Mouse (Mus musculus) MEL (cell line): ENCODE results near the gene Foxo3. TPM values are rescaled to one million over a fixed set of nuclear protein-coding genes. Genes with fewer than 3 reads are reported as not detected.

ENCODE experiments used
- DNase-seq: peaks from one replicate; pipeline ENCODE4 v3.0.0; 2011; ENCODE audit warnings: low read depth, low spot score
- H3K27ac ChIP-seq: 2 replicates; pipeline ENCODE4 v1.5.1; 2012; ENCODE audit warnings: low read depth, mild to moderate bottlenecking, control low read depth, low read length, moderate library complexity; ENCODE audit not compliant: control insufficient read depth
- H3K27me3 ChIP-seq, 2 experiments: fragments of 150-350 bp in 1 of 2; sonication (generic) in 1 of 2; 2 replicates each; pipeline ENCODE4 v1.6.1; 2012; ENCODE audit warnings: low read length in 2 of 2, mild to moderate bottlenecking in 2 of 2, improper control_type of control experiment in 1 of 2, moderate library complexity in 1 of 2; ENCODE audit not compliant: insufficient read depth in 2 of 2, control insufficient read depth in 1 of 2
- H3K36me3 ChIP-seq, 2 experiments: 2 replicates each; pipeline ENCODE4 v1.6.1; 2012 to 2014; ENCODE audit warnings: low read length in 2 of 2, improper control_type of control experiment in 1 of 2, inconsistent platforms in 1 of 2, mild to moderate bottlenecking in 1 of 2; ENCODE audit not compliant: insufficient read depth in 2 of 2, control insufficient read depth in 1 of 2
- H3K4me1 ChIP-seq, 2 experiments: fragments of 150-350 bp in 1 of 2; sonication (generic) in 1 of 2; 2 replicates each; pipeline ENCODE4 v1.6.1; 2012; ENCODE audit warnings: low read length in 2 of 2, improper control_type of control experiment in 1 of 2, mild to moderate bottlenecking in 1 of 2; ENCODE audit not compliant: insufficient read depth in 2 of 2, control insufficient read depth in 1 of 2
- H3K4me3 ChIP-seq, 2 experiments: fragments of 150-350 bp in 1 of 2; sonication (generic) in 1 of 2; 2 replicates each; pipeline ENCODE4 v1.5.1; 2012; ENCODE audit warnings: low read depth in 2 of 2, low read length in 2 of 2, mild to moderate bottlenecking in 2 of 2, moderate library complexity in 2 of 2, control low read depth in 1 of 2, improper control_type of control experiment in 1 of 2; ENCODE audit not compliant: control insufficient read depth in 1 of 2, insufficient read depth in 1 of 2
- H3K79me2 ChIP-seq: 2 replicates; pipeline ENCODE4 v1.6.1; 2012; ENCODE audit warnings: mild to moderate bottlenecking, low read length, moderate library complexity; ENCODE audit not compliant: control insufficient read depth, poor library complexity, insufficient read depth
- H3K9ac ChIP-seq: 2 replicates; pipeline ENCODE4 v1.6.1; 2012; ENCODE audit warnings: low read depth, mild to moderate bottlenecking, control low read depth, low read length, moderate library complexity; ENCODE audit not compliant: control insufficient read depth, poor library complexity, severe bottlenecking
- H3K9me3 ChIP-seq: fragments of 150-350 bp; sonication (generic); replicated peaks from 2 replicates; pipeline ENCODE4 v1.6.1; 2012; ENCODE audit warnings: mild to moderate bottlenecking, low read length, improper control_type of control experiment, moderate library complexity; ENCODE audit not compliant: insufficient read depth
- E2F4 ChIP-seq: IDR thresholded peaks from 2 replicates; pipeline ENCODE4 v1.6.1; 2011; ENCODE audit warnings: low read depth, low read length, improper control_type of control experiment, borderline replicate concordance
- EP300 ChIP-seq, 2 experiments: IDR thresholded peaks; 2 replicates each; pipeline ENCODE4 v1.6.1; 2011; ENCODE audit warnings: improper control_type of control experiment in 2 of 2, low read length in 2 of 2, low read depth in 1 of 2, mild to moderate bottlenecking in 1 of 2
- GABPA ChIP-seq: IDR thresholded peaks from 2 replicates; pipeline ENCODE4 v1.6.1; 2012; ENCODE audit warnings: low read depth, mild to moderate bottlenecking, inconsistent platforms, low read length, improper control_type of control experiment, moderate library complexity
- KAT2A ChIP-seq: conservative IDR thresholded peaks from 2 replicates; pipeline ENCODE4 v1.6.1; 2012; ENCODE audit warnings: low read depth, low read length, improper control_type of control experiment, inconsistent platforms
- MAX ChIP-seq: IDR thresholded peaks from 2 replicates; pipeline ENCODE4 v1.6.1; 2011; ENCODE audit warnings: low read length, improper control_type of control experiment
- MAZ ChIP-seq: IDR thresholded peaks from 2 replicates; pipeline ENCODE4 v1.6.1; 2012; ENCODE audit warnings: low read depth, mild to moderate bottlenecking, inconsistent platforms, low read length, improper control_type of control experiment
- MEF2A ChIP-seq: IDR thresholded peaks from 2 replicates; pipeline ENCODE4 v1.6.1; 2014; ENCODE audit warnings: low read depth, mild to moderate bottlenecking, inconsistent platforms, low read length, improper control_type of control experiment; ENCODE audit not compliant: poor library complexity, insufficient replicate concordance, severe bottlenecking; ENCODE audit errors: extremely low read depth
- MXI1 ChIP-seq: IDR thresholded peaks from 2 replicates; pipeline ENCODE4 v1.6.1; 2011; ENCODE audit warnings: mild to moderate bottlenecking, low read depth, low read length, improper control_type of control experiment
- POLR2AphosphoS2 ChIP-seq: IDR thresholded peaks from 2 replicates; pipeline ENCODE4 v1.6.1; 2011; ENCODE audit warnings: low read length, improper control_type of control experiment
- RAD21 ChIP-seq: IDR thresholded peaks from 2 replicates; pipeline ENCODE4 v1.6.1; 2011; ENCODE audit warnings: mild to moderate bottlenecking, low read depth, low read length, improper control_type of control experiment
- SIN3A ChIP-seq: IDR thresholded peaks from 2 replicates; pipeline ENCODE4 v1.6.1; 2012; ENCODE audit warnings: low read length, improper control_type of control experiment, inconsistent platforms
- SMC3 ChIP-seq: IDR thresholded peaks from 2 replicates; pipeline ENCODE4 v1.6.1; 2011; ENCODE audit warnings: low read depth, low read length, improper control_type of control experiment
- TAL1 ChIP-seq: IDR thresholded peaks from 2 replicates; pipeline ENCODE4 v1.6.1; 2012; ENCODE audit warnings: mild to moderate bottlenecking, inconsistent platforms, low read length, moderate library complexity, mixed read lengths
- TBP ChIP-seq: IDR thresholded peaks from 2 replicates; pipeline ENCODE4 v1.8.0; 2011; ENCODE audit warnings: low read depth, low read length, improper control_type of control experiment
- UBTF ChIP-seq: IDR thresholded peaks from 2 replicates; pipeline ENCODE4 v1.6.1; 2012; ENCODE audit warnings: low read depth, mild to moderate bottlenecking, inconsistent platforms, low read length, improper control_type of control experiment, moderate library complexity, borderline replicate concordance; ENCODE audit not compliant: insufficient read depth
- ZC3H11A ChIP-seq: IDR thresholded peaks from 2 replicates; pipeline ENCODE4 v1.6.1; 2012; ENCODE audit warnings: low read depth, mild to moderate bottlenecking, inconsistent platforms, low read length, improper control_type of control experiment
- ZKSCAN1 ChIP-seq: IDR thresholded peaks from 2 replicates; pipeline ENCODE4 v1.6.1; 2012; ENCODE audit warnings: low read depth, mild to moderate bottlenecking, inconsistent platforms, low read length, improper control_type of control experiment, moderate library complexity
- ZMIZ1 ChIP-seq: IDR thresholded peaks from 2 replicates; pipeline ENCODE4 v1.6.1; 2012; ENCODE audit warnings: low read depth, mild to moderate bottlenecking, inconsistent platforms, low read length, improper control_type of control experiment, moderate library complexity
- polyA plus RNA-seq, 2 experiments: library from polyadenylated mRNA; stranded (reverse) in 1 of 2; unstranded in 1 of 2; fragments of >175 nt in 1 of 2; fragments of >200 nt in 1 of 2; gene quantifications; 2 replicates each; pipeline versions ENCODE4 v1.2.1 to v1.2.4; 2012; ENCODE audit warnings: low replicate concordance in 2 of 2, low read depth in 1 of 2; ENCODE audit not compliant: insufficient read length in 2 of 2, insufficient read depth in 1 of 2, missing spikeins in 1 of 2
- total RNA-seq: library from RNA; depleted of rRNA; stranded (reverse); fragments of 300-350 nt; gene quantifications from 2 replicates; pipeline ENCODE4 v1.2.3, GENCODE M21; 2012

Gene Foxo3
- total and polyA plus RNA-seq, 3 experiments, result 21.0 to 103 (median 27.2) TPM

- TF ChIP-seq MAZ (0 out of 2 replicates have a peak, but pooled peaks have one; percentile 42), MXI1 (peak; percentile 82), SMC3 (no peak)
These were observed 29.3 kb downstream of the Foxo3 start (continued) for GRCm38 (mm10) chr10:42247125-42247816.

GRCm38 (mm10) chr10:42246483-42246882, 30.1 kb downstream of the Foxo3 start:
- Histone ChIP-seq H3K36me3 (peaks cover 5 to 73% of the 10 kb centered on the region in 2 experiments; a peak in 3 of 4 replicates), H3K79me2 (peaks cover 32% of the 10 kb centered on the region), H3K9ac (no peak overlapping the region), H3K27ac (peak overlapping the region; percentile 15), H3K27me3 (no peaks in the 10 kb centered on the region), H3K9me3 (no peaks in the 10 kb centered on the region), H3K4me3 (no peak overlapping the region), H3K4me1 (peaks cover 48 to 63% of the 10 kb centered on the region in 2 experiments)
- DNase-seq, result no peak
- TF ChIP-seq UBTF, result no peak
- TF ChIP-seq GABPA, result no peak
- TF ChIP-seq ZMIZ1, result no peak
- no peak for TF ChIP-seq SMC3
- no peak for TF ChIP-seq MAX
- no peak for TF ChIP-seq POLR2AphosphoS2
- no peak for TF ChIP-seq TBP
- no peak for TF ChIP-seq MEF2A
- no peak for TF ChIP-seq EP300 (IDR thresholded peaks at IDR 0.05; ENCODE audit: low read depth in 1 of 2, low read length in 2 of 2)
- TF ChIP-seq, all 39 proteins: peak for 0

DNA sequence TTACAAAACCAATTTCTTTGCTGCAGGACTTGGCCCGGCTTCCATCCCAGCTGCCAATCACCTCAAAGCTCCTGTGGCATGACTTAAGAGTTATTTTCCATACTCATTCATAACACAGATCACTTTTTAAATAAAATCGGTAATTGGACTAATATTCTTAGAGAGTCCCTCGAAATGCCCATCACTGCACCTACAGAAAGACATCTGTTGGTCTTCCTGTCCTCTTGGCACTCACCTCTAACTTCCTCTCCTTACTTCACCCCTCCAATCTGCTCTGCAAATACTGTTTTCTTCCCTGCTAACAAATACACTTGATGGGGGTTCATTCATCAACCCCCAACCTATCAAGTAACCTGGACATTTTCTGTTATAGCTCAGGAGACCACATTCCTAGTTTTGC, 30.9 kb downstream of the Foxo3 start:
- Histone ChIP-seq H3K4me1 (peaks cover 46 to 63% of the 10 kb centered on the region in 2 experiments), H3K27me3 (no peaks in the 10 kb centered on the region), H3K27ac (peak overlapping the region; percentile 83), H3K9me3 (no peaks in the 10 kb centered on the region), H3K4me3 (no peak overlapping the region), H3K9ac (peak overlapping the region; percentile 27), H3K79me2 (peaks cover 32% of the 10 kb centered on the region), H3K36me3 (peaks cover 5 to 70% of the 10 kb centered on the region in 2 experiments; a peak in 3 of 4 replicates)
- DNase-seq, result no peak
- TF ChIP-seq MAX, result no peak
- TF ChIP-seq ZKSCAN1, result no peak
- TF ChIP-seq EP300 (IDR thresholded peaks at IDR 0.05; ENCODE audit: low read depth in 1 of 2, low read length in 2 of 2), result no peak
- no peak for TF ChIP-seq TAL1
- TF ChIP-seq ZMIZ1, result no peak
- no peak for TF ChIP-seq ZC3H11A
- no peak for TF ChIP-seq SIN3A
- no peak for TF ChIP-seq KAT2A
- TF ChIP-seq E2F4, result no peak
- no peak for TF ChIP-seq GABPA
- no peak for TF ChIP-seq RAD21
